9 mouse cellular contexts compared by ENCODE assay signal in genomic region chr8:111338370-111339208, GRCm38 (mm10). TPM values are rescaled to one million over a fixed set of nuclear protein-coding genes. Genes with fewer than 3 reads are reported as not detected.
A peak's percentile ranks its signal among the peaks of the same experiment; 100 is the strongest.
DNase-seq lines count a peak whose midpoint lies in the region; ATAC-seq lines count a peak whose summit lies in the region.
"Had no signal": no experiment of that assay in that cellular context is flagged by ENCODE, and none has a peak within 500 bp of the region (broad histone marks: within the 10 kb centered on the region; RNA-seq: fewer than 3 reads in every experiment).

No protein-coding gene starts in this region.

- WGBS in heart, embryonic 10.5 days, result 41% methylated on average over 12 of the region's 12 CpGs
- whole genome bisulfite sequencing in hindbrain, embryonic 13.5 days, result 52% methylated on average over 12 of the region's 12 CpGs

- no peak for DNase-seq in heart, embryonic 10.5 days (ENCODE audit: low spot score)
- DNase-seq in heart, postnatal 36 days, result no peak
- DNase-seq in MEL-GATA-1-ER (ENCODE audit: extremely low read depth, low read depth), result peak; percentile 44
- no peak for DNase-seq in cerebellum, postnatal 36 days
- no peak for DNase-seq in cerebellum, adult 8-10 months
- DNase-seq in left cerebral cortex, adult 8-10 months (ENCODE audit: low spot score in 2 of 2), result no peak

- no peaks in the 10 kb centered on the region for H3K9me3 ChIP-seq in heart, embryonic 10.5 days
- H3K9me3 ChIP-seq in hindbrain, embryonic 13.5 days, result no peaks in the 10 kb centered on the region

- intact Hi-C loops in heart, postnatal 36 days (cut with DNase I), result no loop called here

- ATAC-seq in hindbrain, embryonic 13.5 days (ENCODE audit: low FRiP score), result no peak
- peak; percentile 43 for ATAC-seq in megakaryocyte progenitor cell, adult 5-6 weeks (replicated peaks; ENCODE audit: poor library complexity)

- peaks cover 22% of the 10 kb centered on the region; the same call in 1 of the 2 replicates for H3K27me3 ChIP-seq in heart, embryonic 10.5 days (ENCODE audit: insufficient read depth, poor library complexity, severe bottlenecking)
- H3K27me3 ChIP-seq in hindbrain, embryonic 13.5 days, result peaks cover 47% of the 10 kb centered on the region

- H3K36me3 ChIP-seq in heart, embryonic 10.5 days, result no peaks in the 10 kb centered on the region
- no peaks in the 10 kb centered on the region for H3K36me3 ChIP-seq in hindbrain, embryonic 13.5 days

- H3K4me1 ChIP-seq in heart, embryonic 10.5 days, result peaks cover 9% of the 10 kb centered on the region
- peaks cover 10% of the 10 kb centered on the region; the same call in 1 of the 2 replicates for H3K4me1 ChIP-seq in hindbrain, embryonic 13.5 days (replicated peaks)

- H3K4me2 ChIP-seq in hindbrain, embryonic 13.5 days, result peak overlapping the region; percentile 70

- peak overlapping the region; percentile 66; the same call in 1 of the 2 replicates for H3K4me3 ChIP-seq in heart, embryonic 10.5 days
- peak overlapping the region; percentile 40 for H3K4me3 ChIP-seq in hindbrain, embryonic 13.5 days

- no peak overlapping the region for H3K9ac ChIP-seq in hindbrain, embryonic 13.5 days

- no peak overlapping the region for H3K27ac ChIP-seq in heart, embryonic 10.5 days
- no peak overlapping the region for H3K27ac ChIP-seq in hindbrain, embryonic 13.5 days

RNA-seq across cellular contexts. Expression of gene Mlkl, which starts 0.6 kb away (rescaled TPM):
- 0.98 and 1.5 TPM in 2 replicates for polyA plus RNA-seq in heart, embryonic 10.5 days (2016; fragmentation: Nextera tagmentation; extraction: Ambion mirVana)
- total RNA-seq in heart, postnatal 36 days (2021), result 1 to 10 TPM; 2.5 to 3.5 TPM
- polyA plus RNA-seq in hindbrain, embryonic 13.5 days (2015; fragmentation: Nextera tagmentation; extraction: Ambion mirVana), result 0.22 and 0.78 TPM in 2 replicates
- total RNA-seq in megakaryocyte progenitor cell, adult 5-6 weeks (2015), result 92.8 and 93.6 TPM in 2 replicates
- 78.9 and 88.4 TPM in 2 replicates for total RNA-seq in megakaryocyte progenitor cell, adult 5-6 weeks (2017)
- total RNA-seq in left cerebral cortex, adult 8-10 months (2022), result under 1 TPM in 2 of 4 experiments, not detected in 2; 0.30 to 0.33 TPM

RNA-seq across cellular contexts. Expression of gene Rfwd3, which starts 38.6 kb away (rescaled TPM):
- polyA plus RNA-seq in heart, embryonic 10.5 days (2016; fragmentation: Nextera tagmentation; extraction: Ambion mirVana), result 57.7 and 65.2 TPM in 2 replicates
- 10 to 100 TPM; 16.7 to 21.3 TPM for total RNA-seq in heart, postnatal 36 days (2021)
- polyA plus RNA-seq in hindbrain, embryonic 13.5 days (2015; fragmentation: Nextera tagmentation; extraction: Ambion mirVana), result 26.8 and 29.0 TPM in 2 replicates
- 59.5 and 62.3 TPM in 2 replicates for total RNA-seq in megakaryocyte progenitor cell, adult 5-6 weeks (2015)
- total RNA-seq in megakaryocyte progenitor cell, adult 5-6 weeks (2017), result 73.7 and 77.4 TPM in 2 replicates
- total RNA-seq in left cerebral cortex, adult 8-10 months (2022), result 10 to 100 TPM; 22.4 to 24.1 (median 23.5) TPM

RNA-seq across cellular contexts. Expression of gene Fa2h, which starts 55.0 kb away (rescaled TPM):
- polyA plus RNA-seq in heart, embryonic 10.5 days (2016; fragmentation: Nextera tagmentation; extraction: Ambion mirVana), result not detected in 2 replicates
- total RNA-seq in heart, postnatal 36 days (2021), result under 1 TPM; 0.16 to 0.19 TPM
- 0.19 and 0.22 TPM in 2 replicates for polyA plus RNA-seq in hindbrain, embryonic 13.5 days (2015; fragmentation: Nextera tagmentation; extraction: Ambion mirVana)
- total RNA-seq in megakaryocyte progenitor cell, adult 5-6 weeks (2015), result not detected in 2 replicates
- total RNA-seq in megakaryocyte progenitor cell, adult 5-6 weeks (2017), result not detected in 2 replicates
- total RNA-seq in left cerebral cortex, adult 8-10 months (2022), result 10 to 100 TPM; 23.8 to 26.2 (median 24.8) TPM
- total RNA-seq: ES-E14 had no signal

Comparison
In these comparisons a context has a peak if more than half of its experiments do, and no peak if none do; other contexts are left out.
1. RNA of gene Mlkl, which starts 0.6 kb away (total RNA-seq): 78.9 to 93.6 TPM in megakaryocyte progenitor cell, adult 5-6 weeks; 2.5 to 3.5 TPM in heart, postnatal 36 days and 0.30 to 0.33 TPM in left cerebral cortex, adult 8-10 months; every median in the first group is over 10 times any median in the second.
2. RNA of gene Fa2h, which starts 55.0 kb away (total RNA-seq): 23.8 to 26.2 TPM in left cerebral cortex, adult 8-10 months; 0.16 to 0.19 TPM in heart, postnatal 36 days and not detected in megakaryocyte progenitor cell, adult 5-6 weeks; every median in the first group is over 10 times any median in the second.